Mouse (Mus musculus) heart, postnatal 0 days (tissue): ENCODE data around the gene Glis3.

ENCODE experiments used
- CTCF ChIP-seq: IDR thresholded peaks from 2 replicates; pipeline ENCODE4 v1.5.1; 2016; ENCODE audit warnings: antibody characterized with exemption, control low read depth, low read depth
- EP300 ChIP-seq: IDR thresholded peaks from 2 replicates; pipeline ENCODE4 v1.6.1; 2016; ENCODE audit warnings: antibody characterized with exemption, low read depth

DNA sequence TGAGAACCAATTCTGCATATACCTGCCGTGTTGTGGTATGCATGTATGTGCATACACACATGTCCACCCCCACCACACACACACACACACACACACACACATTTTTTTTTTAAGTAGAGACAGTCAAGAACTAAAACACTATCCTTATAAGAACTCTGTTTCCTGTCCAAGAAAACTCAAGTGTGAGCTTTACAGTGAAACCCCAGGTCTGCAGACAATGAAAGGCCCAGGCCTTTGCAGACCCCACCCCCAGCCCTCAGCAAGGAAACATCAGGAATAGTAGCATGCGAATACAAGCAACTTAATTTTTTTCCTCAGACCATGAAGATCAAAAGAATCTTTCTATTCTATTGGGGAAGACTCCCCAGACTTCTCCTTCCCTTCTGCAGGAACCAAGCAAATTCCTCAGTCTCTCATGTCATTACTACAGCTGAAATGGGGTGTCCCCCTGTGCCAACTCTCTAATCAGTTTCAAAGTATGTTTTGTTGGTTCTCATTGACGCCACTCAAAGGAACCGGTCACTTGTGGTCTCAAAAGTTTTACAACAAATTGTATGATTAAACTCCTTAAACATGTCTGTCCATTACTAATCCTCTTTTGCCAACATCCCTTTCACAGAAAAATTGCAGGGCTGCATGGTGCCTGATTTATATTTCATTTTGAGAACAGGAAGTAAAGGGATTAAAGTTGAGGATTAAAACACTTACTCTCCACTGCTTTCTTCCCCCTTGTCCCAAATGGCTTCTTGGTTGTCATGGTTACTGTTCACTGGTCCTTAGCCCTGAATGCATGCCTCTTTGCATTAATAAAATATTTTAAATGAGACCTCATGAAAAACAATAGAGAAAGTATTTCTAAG, 343.0 kb downstream of the Glis3 start:
- TF ChIP-seq CTCF (no peak), EP300 (no peak)
